Mouse (Mus musculus): ENCODE results near the gene Mpz. TPM values are rescaled to one million over a fixed set of nuclear protein-coding genes. Genes with fewer than 3 reads are reported as not detected.

Mpz gene
- polyA plus RNA-seq (2011; ENCODE audit: insufficient read length, low read depth, missing spikeins), result 1.2 TPM in 1 of 2 replicates, not detected in the other

DNA sequence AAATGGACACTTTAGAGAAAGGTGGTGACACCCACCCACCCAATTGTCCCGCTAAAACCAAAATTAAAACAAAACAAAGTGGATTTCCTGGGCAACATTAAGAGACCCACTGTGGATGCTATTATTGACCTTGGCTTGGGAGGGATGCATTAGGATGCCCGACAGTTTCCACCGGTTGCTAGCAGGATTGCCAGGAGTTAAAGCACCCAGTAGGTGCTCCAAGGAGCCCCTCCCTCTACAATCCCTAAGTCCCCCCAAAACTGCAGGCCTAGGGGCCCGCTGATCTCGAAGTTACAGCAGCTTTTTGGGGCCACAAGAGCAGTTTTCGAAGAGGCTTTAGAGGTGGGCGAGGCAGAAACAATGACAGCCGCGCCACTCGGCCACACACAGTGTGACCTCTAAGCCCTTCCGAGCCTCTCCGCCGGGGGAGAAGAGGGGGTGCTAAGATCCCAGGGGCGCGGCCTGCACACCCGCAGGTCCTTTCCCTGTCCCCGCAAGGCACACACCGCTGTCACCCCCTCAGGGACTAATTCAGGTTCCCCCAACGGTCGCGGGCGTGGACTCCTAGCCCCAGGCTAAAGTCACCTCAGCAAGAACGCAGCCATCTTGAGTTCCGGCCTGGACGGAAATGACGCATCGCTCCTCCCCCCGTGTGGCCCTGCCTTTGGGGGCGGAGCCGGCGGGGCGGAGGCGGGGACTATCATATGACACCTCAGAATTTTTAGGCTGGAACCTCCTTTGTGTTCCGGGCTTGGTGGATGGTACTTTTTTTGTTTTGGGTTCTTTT lies at the start of gene Mpz, which contains the start of gene Sdhc:
Gene Mpz, plus strand, starts transcription at position 738 of the 787 bp plus-strand sequence.
Gene Sdhc, minus strand, starts transcription at position 630 of the 787 bp plus-strand sequence.
- TF ChIP-seq CTCF (IDR thresholded peaks at IDR 0.05; ENCODE audit: borderline replicate concordance, insufficient read depth, low read length) (no peak), POLR2A (IDR thresholded peaks at IDR 0.05; ENCODE audit: low read depth, low read length) (peak; percentile 95)
- Histone ChIP-seq H3K4me3 (ENCODE audit: insufficient read depth, low read length) (peak within 1 kb of the TSS; percentile 70), H3K27ac (ENCODE audit: insufficient read depth, low read length) (peak within 1 kb of the TSS; percentile 47), H3K4me1 (ENCODE audit: control insufficient read depth, insufficient read depth, low read length) (peaks cover 4% of the 10 kb centered on the region; the same call in 1 of the 2 replicates)

DNA sequence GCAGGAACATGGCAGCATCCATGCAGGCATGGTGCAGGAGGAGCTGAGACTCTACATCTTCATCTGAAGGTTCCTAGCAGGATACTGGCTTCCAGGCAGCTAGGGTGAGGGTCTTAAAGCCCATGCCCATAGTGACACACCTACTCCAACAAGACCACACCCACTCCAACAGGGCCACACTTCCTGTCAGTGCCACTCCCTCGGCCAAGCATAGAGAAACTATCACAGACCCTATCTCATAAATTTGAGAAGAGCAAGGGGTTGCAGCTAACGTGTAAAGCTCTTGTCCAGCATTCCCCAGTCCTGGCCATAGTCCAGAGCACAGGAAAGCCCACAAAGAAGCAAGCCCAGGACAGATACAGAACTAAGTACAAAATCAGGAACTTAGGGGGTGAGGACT lies 49.5 kb upstream of the Mpz start:
- Histone ChIP-seq H3K4me3 (ENCODE audit: insufficient read depth, low read length) (no peak overlapping the region), H3K4me1 (ENCODE audit: control insufficient read depth, insufficient read depth, low read length) (0 out of 2 replicates have a peak, but pooled peaks cover 2% of the 10 kb centered on the region), H3K27ac (ENCODE audit: insufficient read depth, low read length) (no peak overlapping the region)
- TF ChIP-seq CTCF (IDR thresholded peaks at IDR 0.05; ENCODE audit: borderline replicate concordance, insufficient read depth, low read length) (no peak), POLR2A (IDR thresholded peaks at IDR 0.05; ENCODE audit: low read depth, low read length) (no peak)

- TF ChIP-seq POLR2A (IDR thresholded peaks at IDR 0.05; ENCODE audit: low read depth, low read length) (no peak), CTCF (IDR thresholded peaks at IDR 0.05; ENCODE audit: borderline replicate concordance, insufficient read depth, low read length) (no peak)
- 0 out of 2 replicates have a peak, but pooled peaks cover 2% of the 10 kb centered on the region for H3K4me1 ChIP-seq (ENCODE audit: control insufficient read depth, insufficient read depth, low read length)
- peak overlapping the region; percentile 74 for H3K4me3 ChIP-seq (ENCODE audit: insufficient read depth, low read length)
- no peak overlapping the region for H3K27ac ChIP-seq (ENCODE audit: insufficient read depth, low read length)
Observed at GRCm38 (mm10) chr1:171101733-171102546, 48.6 kb upstream of the Mpz start.

DNA sequence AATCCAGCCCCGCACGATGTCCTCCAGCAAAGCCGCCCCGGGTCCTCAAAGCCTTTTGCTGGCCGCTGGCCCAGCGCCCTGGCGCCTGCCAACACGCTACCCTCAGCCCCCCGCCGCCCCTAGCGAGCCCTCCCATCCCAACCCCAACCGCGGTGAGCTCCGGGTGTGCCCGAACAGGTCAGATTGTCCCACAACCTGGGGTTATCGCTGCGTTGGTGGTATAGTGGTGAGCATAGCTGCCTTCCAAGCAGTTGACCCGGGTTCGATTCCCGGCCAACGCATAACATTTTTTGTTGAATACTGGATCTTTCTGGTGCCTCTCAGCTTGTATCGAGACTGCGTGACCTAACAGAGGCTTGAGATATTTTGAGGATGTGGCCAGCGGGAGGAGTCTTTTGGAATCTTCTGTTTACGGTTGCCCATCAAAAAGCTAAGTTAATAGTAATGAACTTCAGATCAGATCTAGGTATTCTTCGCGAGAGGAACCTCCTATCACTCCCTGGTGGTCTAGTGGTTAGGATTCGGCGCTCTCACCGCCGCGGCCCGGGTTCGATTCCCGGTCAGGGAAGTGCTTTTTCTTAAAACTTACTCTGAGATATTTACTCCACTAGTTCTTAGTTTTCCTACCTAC lies 47.8 kb upstream of the Mpz start:
- TF ChIP-seq CTCF (IDR thresholded peaks at IDR 0.05; ENCODE audit: borderline replicate concordance, insufficient read depth, low read length), result no peak
- TF ChIP-seq POLR2A (IDR thresholded peaks at IDR 0.05; ENCODE audit: low read depth, low read length), result no peak
- Histone ChIP-seq H3K27ac (ENCODE audit: insufficient read depth, low read length) (no peak overlapping the region), H3K4me1 (ENCODE audit: control insufficient read depth, insufficient read depth, low read length) (0 out of 2 replicates have a peak, but pooled peaks cover 2% of the 10 kb centered on the region), H3K4me3 (ENCODE audit: insufficient read depth, low read length) (peak overlapping the region; percentile 68)

- no peak overlapping the region for H3K27ac ChIP-seq (ENCODE audit: insufficient read depth, low read length)
- TF ChIP-seq CTCF (IDR thresholded peaks at IDR 0.05; ENCODE audit: borderline replicate concordance, insufficient read depth, low read length), result no peak
- TF ChIP-seq POLR2A (IDR thresholded peaks at IDR 0.05; ENCODE audit: low read depth, low read length), result no peak
- H3K4me3 ChIP-seq (ENCODE audit: insufficient read depth, low read length), result peak overlapping the region; percentile 68
- H3K4me1 ChIP-seq (ENCODE audit: control insufficient read depth, insufficient read depth, low read length), result 0 out of 2 replicates have a peak, but pooled peaks cover 2% of the 10 kb centered on the region
Observed at GRCm38 (mm10) chr1:171103179-171103840, 47.2 kb upstream of the Mpz start.

DNA sequence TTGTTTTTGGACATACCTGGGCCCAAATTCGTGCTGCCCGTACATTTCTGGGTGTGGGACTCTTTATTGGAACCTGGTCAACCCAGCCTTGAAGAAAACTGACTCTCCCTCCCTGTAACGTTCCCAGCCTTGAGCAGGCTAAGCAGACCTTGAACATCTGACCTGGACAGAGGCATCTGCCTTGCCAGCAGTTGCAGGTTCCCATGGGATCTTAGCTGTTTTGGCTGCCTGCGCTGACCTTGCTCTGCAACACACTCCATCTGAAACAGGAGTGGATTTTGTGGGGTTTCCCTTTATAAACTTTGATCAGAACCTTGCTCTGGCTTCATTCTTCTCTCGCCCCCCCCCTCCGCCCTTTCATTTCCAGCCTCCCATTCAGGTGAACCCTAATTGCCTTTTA lies 45.3 kb upstream of the Mpz start:
- Histone ChIP-seq H3K27ac (ENCODE audit: insufficient read depth, low read length) (no peak overlapping the region), H3K4me1 (ENCODE audit: control insufficient read depth, insufficient read depth, low read length) (0 out of 2 replicates have a peak, but pooled peaks cover 2% of the 10 kb centered on the region), H3K4me3 (ENCODE audit: insufficient read depth, low read length) (no peak overlapping the region)
- no peak for TF ChIP-seq CTCF (IDR thresholded peaks at IDR 0.05; ENCODE audit: borderline replicate concordance, insufficient read depth, low read length)

DNA sequence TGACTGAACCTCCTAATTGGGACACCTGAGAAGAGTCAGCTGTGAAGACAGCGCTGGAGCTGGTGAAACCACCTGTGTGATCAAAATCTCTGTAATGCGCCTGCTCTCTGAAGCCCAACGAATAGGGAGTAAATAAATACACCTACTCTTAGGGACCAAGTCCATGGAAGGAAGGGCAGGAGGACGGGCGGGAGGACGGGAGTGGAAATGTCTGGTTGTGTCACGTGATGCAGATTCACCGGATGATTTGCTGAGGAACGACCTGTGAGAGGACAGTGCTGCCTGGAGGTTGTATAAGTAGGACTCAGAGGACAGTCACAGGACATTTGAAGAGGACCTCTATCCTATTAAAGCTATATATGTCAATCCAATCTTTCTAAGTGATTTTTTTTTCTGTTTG lies 40.9 kb upstream of the Mpz start:
- H3K4me1 ChIP-seq (ENCODE audit: control insufficient read depth, insufficient read depth, low read length), result no peaks in the 10 kb centered on the region
- no peak for TF ChIP-seq CTCF (IDR thresholded peaks at IDR 0.05; ENCODE audit: borderline replicate concordance, insufficient read depth, low read length)
- no peak for TF ChIP-seq POLR2A (IDR thresholded peaks at IDR 0.05; ENCODE audit: low read depth, low read length)
- H3K27ac ChIP-seq (ENCODE audit: insufficient read depth, low read length), result no peak overlapping the region
- H3K4me3 ChIP-seq (ENCODE audit: insufficient read depth, low read length), result no peak overlapping the region

- Histone ChIP-seq H3K27ac (ENCODE audit: insufficient read depth, low read length) (no peak overlapping the region), H3K4me3 (ENCODE audit: insufficient read depth, low read length) (0 out of 2 replicates have a peak overlapping the region, but pooled peaks have one; percentile 0), H3K4me1 (ENCODE audit: control insufficient read depth, insufficient read depth, low read length) (no peaks in the 10 kb centered on the region)
- TF ChIP-seq CTCF (IDR thresholded peaks at IDR 0.05; ENCODE audit: borderline replicate concordance, insufficient read depth, low read length) (no peak), POLR2A (IDR thresholded peaks at IDR 0.05; ENCODE audit: low read depth, low read length) (no peak)
Observed at GRCm38 (mm10) chr1:171110659-171111019, 39.9 kb upstream of the Mpz start.

Data from embryonic fibroblast, embryonic 13.5 days (primary cell).